Mouse (Mus musculus) ovary, adult 18-20 months (tissue): ENCODE measurements around the gene Zbtb16.
A peak's percentile ranks its signal among the peaks of the same experiment; 100 is the strongest.

Source experiments
- DNase-seq: peaks from one replicate; pipeline ENCODE4 v3.0.0; 2022; ENCODE audit warnings: low spot score, mixed read lengths

Zbtb16 gene

DNA sequence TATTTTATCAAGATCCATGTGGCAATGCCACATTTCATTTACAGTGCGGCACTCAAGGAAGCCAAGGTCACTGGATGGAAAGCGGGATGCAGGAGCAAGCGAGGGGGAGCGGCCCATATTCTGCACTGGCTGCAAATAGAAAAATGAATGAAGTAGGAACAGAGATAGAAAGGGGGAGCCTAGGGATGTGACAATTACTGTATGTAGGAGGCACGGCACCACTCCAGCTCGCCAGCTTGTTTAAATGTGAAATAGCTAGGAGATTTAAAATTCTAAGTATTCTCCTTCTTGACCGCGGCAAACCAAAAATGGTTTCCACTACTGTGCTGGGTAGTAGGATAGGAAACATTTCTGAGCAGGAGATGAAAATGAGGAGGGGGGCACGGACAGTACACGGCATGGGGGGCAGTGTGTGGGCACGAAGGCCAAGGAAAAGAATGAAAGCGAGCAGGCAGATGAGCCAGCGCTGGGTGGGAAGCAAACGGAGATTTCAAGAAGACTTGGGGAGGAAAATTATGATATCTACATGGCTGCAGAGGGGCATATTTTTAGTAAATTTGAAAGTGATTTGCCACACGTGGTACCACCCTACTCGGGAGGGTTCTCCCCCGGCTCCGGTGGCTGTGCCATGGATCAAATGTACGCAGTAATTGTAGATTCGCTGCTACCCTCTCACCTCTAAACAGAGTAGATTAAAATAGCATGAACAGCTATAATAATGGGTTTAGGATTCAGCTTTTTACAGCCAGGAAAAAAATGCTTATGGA is 68.2 kb downstream of the Zbtb16 start:
- DNase-seq = no peak

DNA sequence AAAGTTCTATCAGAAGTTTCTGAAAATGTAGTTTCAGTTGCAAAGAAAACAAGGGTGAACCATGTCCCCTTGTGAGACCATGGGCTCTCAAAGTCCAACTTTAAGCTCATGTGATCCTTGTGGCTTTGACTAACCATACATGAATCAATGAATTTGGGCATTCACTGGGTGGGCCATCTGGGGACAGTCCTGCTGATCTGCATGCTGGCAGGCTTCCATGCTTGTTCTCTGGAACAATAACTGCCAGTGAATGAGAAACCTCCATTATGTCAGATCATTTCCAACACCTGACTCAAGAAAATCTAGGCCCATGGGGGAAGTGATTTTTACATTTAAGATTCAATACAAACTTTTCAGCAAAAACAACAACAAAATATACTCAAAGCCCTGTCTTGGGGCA is 70.1 kb downstream of the Zbtb16 start:
- no peak for DNase-seq

DNA sequence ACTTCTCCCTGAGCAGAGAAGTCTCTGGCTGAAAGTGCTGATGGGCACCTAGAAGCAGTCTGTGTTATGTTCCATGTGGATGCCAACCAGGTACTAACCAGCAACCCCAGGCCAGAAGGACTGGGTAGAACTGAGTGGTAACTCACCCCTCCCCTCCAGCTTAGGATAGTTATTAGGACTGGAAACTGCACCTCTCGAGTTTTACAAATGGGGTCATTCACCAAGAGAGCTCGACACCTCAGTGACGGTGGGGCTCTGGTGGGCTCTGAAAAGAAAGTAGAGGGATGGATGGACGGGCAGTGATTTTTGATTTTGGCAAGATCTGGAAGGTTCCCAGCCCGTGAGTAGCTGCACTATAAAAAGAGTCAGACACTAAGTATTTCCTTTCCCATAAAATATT is 71.7 kb downstream of the Zbtb16 start:
- DNase-seq = no peak

DNA sequence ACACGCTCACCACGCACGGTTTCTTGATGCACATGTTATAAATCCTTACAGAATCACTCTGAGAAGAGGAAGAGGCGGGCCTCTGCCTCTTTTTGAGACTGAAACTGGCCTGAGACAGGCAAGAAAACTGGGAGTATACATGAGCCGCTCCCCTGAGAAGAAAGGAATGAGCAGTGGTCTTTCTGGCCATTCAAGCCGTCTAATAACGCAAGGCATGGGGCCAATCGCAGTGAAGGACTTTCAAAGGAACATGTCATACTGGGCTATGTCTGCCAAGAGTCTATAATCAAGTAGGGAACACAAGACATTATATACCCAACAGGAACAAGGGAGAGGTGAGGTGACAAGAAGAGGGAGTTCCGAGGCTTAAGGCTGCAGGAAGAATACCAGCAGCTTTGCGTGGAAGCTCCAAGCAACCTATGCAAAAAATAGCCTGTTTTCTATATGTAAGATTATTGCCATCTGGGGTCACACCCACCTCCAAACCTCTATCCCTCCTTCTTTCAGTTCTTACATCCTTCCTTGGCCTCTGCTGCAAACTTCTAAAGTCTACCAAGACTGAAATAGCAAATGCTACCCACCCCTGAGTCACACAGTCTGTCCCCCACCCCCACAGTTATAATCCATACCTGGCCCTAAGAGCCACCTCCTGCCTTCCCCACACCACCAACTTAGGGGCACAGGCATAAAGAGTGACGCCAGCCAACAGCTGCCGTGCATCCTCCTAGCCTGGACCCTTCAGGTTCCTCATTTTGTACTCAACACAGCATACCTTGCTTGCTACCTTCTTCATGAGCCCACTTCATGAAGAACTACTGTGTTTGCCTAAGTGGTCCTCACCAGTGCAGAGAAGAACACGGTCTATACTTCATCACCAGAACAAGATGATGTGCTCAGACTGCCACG is 74.0 kb downstream of the Zbtb16 start:
- no peak for DNase-seq

DNA sequence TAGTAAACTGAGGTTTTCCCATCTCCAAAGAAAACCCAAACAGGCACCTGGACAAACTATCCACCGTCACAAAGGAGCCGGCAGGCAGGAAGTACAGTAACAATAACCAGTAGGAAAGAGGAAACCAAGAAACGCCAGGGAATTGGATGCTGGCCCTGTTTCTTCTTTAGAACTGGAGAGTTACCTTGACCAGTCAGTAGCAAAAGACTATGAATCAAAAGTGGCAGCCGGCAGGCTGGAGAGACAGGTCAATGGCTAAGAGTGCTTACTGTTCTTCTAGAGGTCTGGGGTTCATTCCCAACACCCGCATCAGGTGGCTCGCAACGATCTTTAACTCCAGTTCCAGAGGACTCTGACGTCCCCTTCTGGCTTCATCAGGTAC is 74.9 kb downstream of the Zbtb16 start:
- DNase-seq = no peak

DNA sequence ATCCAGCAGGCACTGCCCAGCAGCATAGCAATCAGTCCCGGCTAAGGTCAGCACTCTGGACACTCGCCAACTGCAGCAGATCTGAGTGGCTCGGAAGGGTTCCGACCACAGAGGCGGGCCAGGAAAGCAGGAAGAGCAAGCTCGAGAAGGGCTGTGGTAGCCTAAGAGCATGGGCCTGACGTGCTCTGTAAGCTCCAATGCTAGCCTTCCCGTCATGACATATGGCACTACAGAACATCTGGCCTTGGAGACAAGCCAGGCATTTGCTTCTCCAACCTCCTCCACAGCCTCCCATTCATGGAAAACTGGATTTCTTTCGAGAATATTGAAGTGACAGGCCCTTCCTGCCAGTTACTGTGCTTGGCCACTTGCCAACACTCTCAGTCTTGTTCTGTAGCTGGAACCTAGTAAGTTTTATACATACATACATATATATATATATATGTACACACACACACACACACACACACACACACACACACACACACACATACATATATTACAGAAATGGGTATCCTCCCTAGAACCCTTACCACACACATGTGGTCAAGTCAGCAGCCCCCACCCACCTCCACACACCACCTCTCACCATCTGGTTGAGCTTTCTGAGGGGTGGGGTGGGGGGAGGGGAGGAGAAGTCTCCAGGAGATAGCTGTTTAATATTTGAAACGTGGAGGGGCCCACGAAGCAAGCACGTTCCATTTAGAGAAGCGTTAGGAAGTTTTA is 75.4 kb downstream of the Zbtb16 start:
- DNase-seq = peak; percentile 75

DNA sequence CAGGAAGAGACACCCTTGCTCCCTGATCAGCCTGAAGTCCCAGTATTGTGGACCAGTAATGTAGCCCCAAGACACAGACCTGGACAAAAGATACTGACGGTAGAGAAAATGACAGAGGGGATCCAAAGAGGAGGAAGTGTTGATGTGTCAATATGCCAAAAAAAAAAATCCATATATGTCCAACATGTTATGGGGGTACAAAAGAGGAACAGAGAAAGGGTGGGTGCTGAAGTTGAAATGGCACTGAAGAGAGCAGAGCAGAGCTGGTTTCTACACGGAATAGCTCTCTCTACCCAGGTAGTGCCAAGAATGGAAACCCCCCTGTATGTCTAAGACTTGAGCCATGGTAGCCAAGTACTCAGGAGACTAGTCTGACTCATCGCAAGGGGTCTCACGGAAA is 76.9 kb downstream of the Zbtb16 start:
- DNase-seq = no peak

DNA sequence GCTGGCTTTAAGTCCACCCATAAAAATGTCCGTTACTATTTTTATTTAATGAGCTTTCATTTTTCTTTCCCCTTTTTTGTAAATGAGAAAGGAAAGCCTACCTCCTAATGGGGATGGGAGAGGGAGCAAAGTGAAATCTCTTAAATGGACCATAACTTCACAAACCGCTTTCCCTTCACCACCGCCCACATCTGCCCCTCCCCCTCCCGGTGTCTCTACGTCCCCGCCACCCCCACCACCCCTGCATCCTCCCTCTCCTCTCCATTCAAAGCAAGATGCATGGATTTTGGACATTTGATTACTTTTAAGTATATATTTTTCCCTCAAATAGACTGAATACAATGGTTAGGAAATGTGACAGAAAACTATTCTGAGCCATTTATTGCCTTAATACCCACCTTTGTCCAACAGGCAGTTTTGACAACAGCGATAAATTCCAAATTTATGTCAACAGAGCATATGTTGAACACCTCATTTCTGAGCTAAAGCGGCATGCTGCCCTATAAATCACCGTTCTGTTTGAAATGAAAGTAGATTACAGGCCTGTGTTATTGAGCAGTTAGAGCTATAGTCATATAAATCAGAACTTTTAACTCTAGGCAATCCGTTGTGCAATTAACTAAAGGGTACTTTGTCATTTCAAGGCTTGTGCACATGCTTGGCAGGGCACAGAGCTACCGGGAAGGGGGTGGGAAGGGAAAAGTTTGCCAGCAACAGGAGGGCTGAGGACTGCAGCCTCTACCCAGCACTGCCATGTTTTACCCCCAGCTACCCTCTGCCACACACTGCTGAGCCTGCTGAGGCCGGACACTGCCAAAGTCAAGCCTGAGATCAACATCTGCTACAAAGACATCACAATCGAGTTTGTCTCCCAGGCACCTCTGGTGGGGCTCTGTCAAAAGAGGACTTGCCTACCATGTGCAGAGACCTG is 78.1 kb downstream of the Zbtb16 start:
- DNase-seq = no peak

DNA sequence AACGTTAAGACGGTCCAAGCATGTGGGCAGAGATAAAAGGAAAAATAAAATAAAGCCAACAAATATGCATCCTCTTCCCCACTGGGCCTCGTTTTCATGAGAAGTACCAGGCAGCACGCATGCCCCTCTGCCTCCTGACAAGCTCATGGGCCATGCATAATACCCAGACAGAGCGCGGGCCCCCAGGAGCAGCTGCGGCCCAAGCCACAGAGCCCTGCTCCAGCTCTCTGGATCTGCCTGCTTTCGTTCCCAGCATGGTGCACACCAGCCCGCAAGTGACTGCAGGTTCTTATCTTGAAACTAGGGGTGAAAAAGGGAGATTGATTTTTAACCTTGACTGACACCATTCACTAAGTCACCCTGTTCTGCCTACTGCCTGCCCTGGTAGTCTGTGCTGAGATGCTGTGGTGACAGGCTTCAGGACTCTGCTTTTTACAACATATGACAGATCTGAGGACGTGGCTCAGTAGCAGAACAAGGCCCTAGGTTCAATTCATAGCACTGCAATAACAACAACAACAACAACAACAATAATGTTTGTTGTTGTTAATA is 79.7 kb downstream of the Zbtb16 start:
- DNase-seq = no peak

DNA sequence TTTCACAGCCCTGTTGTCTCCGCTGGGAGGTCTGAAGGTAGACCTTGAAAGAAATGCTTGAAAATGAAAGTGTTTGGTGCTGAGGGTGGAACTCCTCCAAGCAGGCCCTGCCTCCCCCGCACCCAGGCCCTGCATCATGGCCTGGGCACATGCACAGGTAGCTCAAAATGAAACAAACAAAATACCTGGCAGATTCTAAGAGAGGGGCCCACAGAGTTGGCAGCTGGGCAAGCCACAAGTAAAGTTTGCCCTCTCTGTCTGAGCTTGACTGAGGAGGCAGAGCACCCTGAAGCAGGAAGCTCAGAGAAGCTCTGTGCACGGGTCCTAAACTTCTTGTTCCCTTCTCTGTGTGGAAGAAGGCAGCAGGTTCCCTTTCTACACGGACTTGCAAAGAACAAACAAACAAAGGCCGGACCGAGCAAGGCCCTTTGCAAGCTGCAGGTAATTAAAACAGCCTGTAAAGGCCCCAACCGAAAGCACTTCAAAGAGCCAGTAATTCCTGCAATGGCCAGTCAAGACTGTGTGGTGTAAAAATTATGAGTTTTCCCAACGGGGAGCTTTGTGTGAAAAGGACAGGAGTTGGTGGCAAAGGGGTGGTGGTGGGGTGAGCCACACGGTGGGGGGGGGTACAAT is 80.5 kb downstream of the Zbtb16 start:
- DNase-seq = no peak

DNA sequence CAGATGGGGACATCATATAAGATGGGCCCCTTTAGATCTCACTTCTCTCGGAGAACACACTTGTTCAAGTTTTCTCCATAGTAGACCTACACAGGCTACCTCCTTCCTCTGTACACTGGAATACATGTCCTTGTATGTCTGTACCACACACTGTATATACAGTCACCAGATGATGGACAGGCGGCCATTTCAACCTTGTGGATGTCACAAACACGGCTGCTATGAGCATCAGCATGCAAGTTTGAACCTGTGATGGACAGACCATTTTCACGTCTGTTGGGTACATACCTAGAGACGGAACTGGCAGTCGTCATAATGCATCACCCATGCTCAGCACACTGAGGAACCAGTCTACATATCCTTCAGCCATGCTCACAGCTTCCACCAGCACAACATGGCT is 81.6 kb downstream of the Zbtb16 start:
- no peak for DNase-seq

DNA sequence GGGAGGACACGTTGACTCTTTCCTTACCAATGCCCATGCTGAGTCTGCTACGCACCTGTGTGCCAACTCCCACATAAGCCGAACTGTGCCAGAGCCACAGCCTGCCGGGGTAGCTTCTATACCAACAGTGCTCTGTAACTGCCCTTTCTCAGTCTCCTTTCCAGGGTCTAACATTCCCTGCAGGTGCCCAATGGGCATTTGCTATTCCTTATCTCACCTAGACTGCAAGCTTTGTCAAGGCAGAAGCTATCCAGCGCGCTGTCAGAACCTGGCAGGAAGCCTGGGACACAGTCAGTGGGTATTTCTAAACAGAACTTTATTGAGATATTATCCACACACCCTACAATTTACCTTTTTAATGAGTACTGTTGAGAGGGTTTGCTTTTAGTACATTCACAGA is 82.1 kb downstream of the Zbtb16 start:
- no peak for DNase-seq

DNA sequence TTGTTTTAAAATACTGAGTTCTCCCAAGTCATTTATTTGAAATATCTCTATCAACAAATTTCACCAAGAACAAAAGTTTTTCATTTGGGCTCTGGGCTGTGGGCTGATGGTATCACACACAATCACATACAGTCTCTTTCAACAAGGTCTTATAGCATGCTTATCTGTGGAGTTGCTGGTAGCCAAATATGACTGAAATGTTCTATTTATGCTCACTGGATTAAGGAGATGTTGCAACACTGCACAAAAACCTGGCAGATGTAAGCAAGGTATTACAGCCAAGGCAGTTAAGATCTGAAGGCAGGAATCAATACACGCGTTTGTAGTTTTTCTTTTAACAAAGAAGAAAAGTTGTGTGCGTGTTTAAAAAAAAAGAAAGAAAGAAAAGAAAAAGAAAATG is 84.1 kb downstream of the Zbtb16 start:
- DNase-seq = no peak

DNA sequence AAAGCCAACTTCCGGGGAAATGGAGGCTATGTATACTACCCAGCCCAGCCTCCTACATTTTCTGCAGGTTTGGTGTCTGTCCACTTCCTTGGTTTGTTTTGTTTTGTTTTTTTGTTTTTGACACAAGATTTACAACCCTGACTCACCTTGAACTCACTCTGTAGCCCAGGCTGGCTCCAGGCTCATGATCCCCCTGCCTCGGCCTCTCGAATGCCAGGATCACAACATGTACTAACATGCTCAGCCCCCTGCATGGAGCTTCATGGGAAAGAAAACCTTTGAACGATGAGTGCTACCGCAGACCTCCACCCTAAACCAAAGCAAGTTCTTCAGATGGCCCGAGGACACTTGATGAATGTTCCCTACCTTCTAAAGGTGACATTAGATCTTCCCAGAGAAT is 86.4 kb downstream of the Zbtb16 start:
- no peak for DNase-seq

DNA sequence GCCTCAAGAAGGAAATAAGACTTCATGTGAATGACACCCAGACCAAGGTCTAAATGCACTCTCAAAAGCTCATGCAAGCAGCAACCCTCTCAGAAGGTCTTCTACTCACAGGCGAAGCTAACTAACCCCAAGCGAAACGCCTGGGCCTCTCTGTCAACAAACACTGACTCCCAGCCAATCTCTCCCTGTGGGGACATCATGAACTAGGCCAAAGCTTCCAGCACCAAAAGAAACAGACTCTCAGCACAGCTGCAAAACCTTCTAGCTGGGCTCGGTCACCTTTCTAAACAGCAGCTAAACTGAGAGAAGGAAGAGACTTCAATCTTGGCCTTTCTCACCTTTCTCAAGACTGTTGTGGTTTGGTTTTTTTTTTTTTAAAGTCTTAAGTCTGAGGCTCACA is 86.9 kb downstream of the Zbtb16 start:
- no peak for DNase-seq

DNA sequence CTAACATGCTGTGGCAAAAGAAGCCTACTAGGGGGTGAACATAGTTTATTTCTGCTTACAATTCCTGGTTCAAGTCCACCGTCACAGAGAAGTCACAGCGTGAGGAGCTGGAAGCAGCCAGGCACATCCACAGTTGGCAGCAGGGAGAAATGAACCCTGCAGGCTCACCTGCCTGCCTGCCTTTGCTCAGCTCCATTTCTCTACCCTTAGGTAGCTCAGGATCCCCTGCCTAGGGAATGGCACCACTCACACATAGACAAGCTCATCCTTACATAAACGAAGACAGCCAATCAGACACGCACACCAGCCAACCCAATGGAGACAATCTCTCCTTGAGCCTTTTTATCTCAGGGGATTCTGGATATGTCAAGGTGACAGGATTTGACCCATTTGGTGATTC is 87.3 kb downstream of the Zbtb16 start:
- DNase-seq = no peak

DNA sequence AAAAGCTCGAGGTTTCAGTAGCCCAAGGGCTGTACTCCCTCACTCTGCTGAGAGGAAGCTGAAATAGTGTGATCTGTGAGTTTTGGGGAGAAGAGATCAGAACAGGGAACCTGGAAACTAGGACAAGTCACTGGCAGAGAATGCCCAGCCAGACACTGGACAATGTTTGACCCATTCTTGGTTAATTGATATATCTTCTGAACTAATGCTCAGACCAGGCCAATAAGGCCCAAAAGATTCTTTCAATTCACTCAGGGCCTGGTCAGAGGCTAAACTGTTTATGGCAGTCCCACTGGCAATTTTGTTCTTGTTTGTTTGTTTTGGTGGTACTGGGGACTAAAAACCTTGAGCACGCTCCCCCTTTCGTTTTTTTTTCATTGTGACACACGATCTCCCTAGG is 87.8 kb downstream of the Zbtb16 start:
- no peak for DNase-seq

DNA sequence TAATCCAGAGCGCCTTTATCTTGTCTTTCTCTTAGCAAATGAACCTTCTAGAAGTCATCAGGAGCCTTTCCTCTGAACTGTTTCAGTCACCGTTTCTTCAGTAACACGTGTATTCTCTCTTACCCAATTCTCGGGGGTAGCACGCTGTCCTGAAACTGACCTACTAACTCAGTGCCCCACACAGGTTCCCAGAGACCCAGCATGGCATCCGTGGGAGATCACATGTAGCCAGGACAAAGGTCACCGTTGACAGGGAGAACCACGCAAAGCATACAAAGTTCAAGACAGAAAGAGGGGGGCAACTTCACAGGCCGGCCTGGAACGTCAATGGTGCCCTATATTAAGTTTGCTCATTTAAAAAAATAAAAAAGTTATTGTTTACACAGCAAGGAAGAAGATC is 89.5 kb downstream of the Zbtb16 start:
- no peak for DNase-seq

DNA sequence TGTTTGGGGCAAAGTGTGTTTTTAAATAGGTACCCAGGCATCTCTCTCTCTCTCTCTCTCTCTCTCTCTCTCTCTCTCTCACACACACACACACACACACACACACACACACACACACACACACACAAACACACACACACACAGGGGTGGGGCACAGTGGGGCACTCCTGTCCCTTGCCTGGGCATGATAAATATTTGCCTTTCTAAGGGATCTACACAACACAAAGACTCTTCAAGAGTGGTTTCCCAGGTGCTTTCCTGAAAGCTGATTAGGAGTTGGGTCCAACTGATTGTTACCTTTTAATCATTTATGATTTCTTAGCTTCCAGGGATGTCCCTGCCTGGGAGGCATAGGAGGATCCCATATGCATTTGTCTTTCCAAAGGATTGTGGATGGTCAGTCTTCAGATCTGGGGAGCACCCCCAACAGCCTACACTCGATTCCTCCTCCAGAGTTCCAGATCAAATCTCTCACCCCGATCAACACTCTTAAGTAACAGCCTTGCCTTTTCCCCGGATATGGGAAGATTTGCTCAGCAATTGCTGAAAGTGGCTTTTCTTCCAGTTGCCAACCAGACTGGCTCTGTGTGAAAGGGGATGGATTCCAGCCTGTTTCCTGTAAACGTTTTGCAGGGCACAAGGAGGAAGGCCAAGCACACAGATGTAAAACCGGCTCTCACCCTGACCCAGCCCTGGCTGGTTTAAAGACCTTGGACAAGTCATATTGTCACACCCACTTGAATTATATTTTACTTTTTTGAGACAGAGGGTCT is 90.5 kb downstream of the Zbtb16 start:
- DNase-seq = no peak

DNA sequence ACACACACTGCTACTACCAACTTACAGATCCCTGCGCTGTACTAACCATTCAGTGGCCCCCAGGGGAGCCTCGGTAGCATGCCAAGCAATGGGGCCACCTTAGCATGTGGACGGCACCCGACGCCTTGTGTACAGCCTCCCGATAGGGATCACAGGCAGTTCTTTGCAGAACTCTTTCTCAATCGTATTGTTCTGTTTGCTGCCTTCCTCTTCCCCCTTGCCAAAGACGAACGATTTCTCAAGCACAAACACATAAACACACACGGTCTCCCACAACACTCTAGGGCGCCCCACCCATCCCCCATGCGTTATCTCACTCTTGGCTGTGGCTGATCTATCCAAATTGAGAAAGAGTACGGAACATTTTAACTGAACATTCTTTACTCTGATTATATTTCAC is 91.1 kb downstream of the Zbtb16 start:
- peak; percentile 63 for DNase-seq
